Mouse (Mus musculus): ENCODE results near the gene Nsmce4a. TPM values are rescaled to one million over a fixed set of nuclear protein-coding genes. Genes with fewer than 3 reads are reported as not detected.

Nsmce4a gene
- polyA plus RNA-seq, 1 experiment from 2014 or later: 172 TPM

DNA sequence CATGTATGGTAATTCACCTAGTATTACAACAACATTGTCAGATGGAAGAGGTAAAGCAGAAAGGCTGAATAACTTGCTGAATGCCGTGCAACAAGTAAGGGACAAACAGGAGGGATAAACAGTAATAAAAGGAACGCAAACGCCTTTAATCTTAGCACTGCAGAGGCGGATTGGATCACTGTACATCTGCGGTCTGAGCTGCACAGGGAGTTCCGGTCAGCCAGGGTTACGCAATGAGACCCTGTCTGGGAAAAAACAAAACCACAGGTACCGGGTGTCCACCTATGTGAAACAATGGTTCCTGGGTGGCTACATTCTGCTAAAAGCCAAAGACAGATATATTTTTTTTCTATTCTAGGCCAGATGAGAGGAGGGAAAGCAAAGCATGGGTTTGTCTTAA lies 49.5 kb downstream of the Nsmce4a start:
- Histone ChIP-seq H3K27me3 (no peaks in the 10 kb centered on the region), H3K9me3 (no peaks in the 10 kb centered on the region), H3K4me2 (no peak overlapping the region), H3K36me3 (replicated peaks) (0 out of 2 replicates have a peak, but pooled peaks cover 6% of the 10 kb centered on the region), H3K4me3 (replicated peaks) (no peak overlapping the region), H3K27ac (no peak overlapping the region), H3K4me1 (peaks cover 10% of the 10 kb centered on the region), H3K9ac (no peak overlapping the region)
- no peak for ATAC-seq (ENCODE audit: low FRiP score)
- WGBS: 95% methylated on average over 8 of the region's 8 CpGs

DNA sequence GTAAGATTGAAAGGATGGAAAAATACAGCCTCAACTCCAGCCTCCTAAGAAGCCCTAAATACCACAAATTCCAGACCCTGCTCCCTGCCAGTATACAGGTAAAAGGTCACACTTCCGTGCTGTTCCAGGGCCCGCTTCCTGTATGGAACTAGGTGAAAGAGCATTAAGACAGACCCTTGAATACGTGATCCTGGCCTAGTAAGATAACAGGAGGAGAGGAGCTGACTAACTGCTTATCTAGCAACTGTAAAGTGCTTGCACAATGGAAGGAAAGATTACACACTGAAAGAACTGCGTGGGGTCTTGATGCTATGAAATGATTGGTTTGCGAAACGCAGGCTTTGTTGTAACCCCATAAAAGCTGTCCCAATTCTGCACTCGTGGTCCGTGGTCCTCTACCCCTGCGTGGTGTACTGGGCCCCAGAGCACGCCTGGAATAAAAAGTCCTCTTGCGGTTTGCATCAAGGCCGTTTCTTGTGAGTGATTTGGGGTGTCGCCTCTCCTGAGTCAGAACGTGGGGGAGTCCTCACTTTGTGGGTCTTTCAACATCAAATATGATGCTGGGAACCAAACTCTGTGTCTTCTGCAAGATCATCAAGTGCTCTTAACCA lies 52.0 kb downstream of the Nsmce4a start:
- H3K27me3 ChIP-seq: no peaks in the 10 kb centered on the region
- no peak overlapping the region for H3K4me2 ChIP-seq
- H3K9me3 ChIP-seq: no peaks in the 10 kb centered on the region
- H3K27ac ChIP-seq: no peak overlapping the region
- H3K4me1 ChIP-seq: peaks cover 22% of the 10 kb centered on the region
- H3K9ac ChIP-seq: no peak overlapping the region
- H3K4me3 ChIP-seq (replicated peaks): no peak overlapping the region
- no peak for ATAC-seq (ENCODE audit: low FRiP score)
- 92% methylated on average over 14 of the region's 14 CpGs for WGBS
- H3K36me3 ChIP-seq (replicated peaks): 0 out of 2 replicates have a peak, but pooled peaks cover 3% of the 10 kb centered on the region

DNA sequence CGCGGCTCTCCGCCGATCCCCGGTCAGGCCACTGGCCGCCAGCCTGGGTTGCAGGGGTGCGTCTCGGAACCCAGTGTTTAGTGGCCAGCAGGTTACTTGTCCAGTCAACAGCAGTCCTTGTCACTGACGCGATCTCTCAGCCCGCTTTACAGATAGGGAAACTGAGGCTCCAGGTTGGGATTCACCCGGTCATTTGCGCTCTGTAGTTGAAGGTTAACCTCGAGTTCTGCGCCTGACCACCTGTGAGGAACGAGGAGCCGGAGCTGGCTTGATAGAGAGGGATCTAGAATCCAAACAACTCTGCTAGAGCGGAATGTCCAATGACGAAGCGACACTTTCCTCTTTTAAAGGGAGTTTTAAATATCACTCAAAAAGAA lies 52.9 kb downstream of the Nsmce4a start, which contains the start of gene Ate1:
TSS of gene Ate1 (minus strand) at position 321 of the 377 bp plus-strand sequence.
- H3K9me3 ChIP-seq: no peaks in the 10 kb centered on the region
- H3K4me1 ChIP-seq: peaks cover 22% of the 10 kb centered on the region
- H3K9ac ChIP-seq: peak within 1 kb of the TSS; percentile 88
- no peaks in the 10 kb centered on the region for H3K36me3 ChIP-seq (replicated peaks)
- H3K27me3 ChIP-seq: no peaks in the 10 kb centered on the region
- WGBS: 21% methylated on average over 20 of the region's 20 CpGs
- no peak for ATAC-seq (ENCODE audit: low FRiP score)
- H3K4me2 ChIP-seq: peak within 1 kb of the TSS; percentile 82
- peak within 1 kb of the TSS; percentile 97 for H3K27ac ChIP-seq
- H3K4me3 ChIP-seq (replicated peaks): peak within 1 kb of the TSS; percentile 69

DNA sequence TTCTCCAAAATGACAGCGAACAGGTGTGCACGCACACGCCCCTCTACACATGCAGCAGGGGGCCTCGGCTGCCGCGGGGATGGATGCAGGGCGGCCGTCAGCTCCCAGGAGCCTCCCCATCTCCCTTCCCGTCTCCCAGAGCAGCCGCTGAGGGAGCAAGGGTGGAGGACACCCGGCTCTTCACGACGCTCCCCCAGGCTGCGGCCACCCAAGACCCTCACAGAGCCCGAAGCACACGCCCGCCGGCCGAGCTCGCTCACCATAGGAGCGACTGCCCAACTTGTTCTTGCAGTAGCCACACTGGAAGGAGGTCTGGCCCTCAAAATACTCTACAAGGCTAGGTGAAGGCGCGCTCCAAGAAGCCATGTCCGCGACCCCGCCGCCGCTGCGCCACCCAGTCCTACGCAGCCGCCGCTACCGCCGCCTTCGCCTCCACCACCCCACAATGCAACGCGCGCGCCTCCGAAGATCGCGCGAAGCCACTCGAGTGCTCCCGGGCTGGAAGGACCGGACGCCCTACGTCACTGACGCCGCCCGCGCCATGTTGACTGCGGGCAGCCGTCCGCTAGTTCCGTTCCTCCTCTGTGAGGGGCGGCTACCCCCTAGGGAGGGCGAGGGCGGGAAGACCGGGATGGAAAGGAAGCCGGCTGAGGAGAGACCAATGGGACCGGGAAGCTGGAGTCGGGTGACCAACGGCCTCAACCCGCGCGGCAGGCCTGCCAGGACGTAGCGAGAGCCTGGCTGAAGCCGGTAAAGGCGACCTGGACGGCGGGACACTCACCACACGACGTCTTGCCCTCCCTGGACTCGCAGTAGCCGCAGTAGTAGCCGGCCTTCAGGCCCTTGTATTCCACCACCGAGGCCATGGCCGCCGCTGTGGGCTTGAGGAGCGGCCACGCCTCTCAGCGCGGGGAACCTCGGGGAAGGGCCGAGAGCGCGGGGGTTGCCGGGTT lies 53.5 kb downstream of the Nsmce4a start:
- Histone ChIP-seq H3K4me3 (replicated peaks) (peak overlapping the region; percentile 69), H3K4me1 (peaks cover 22% of the 10 kb centered on the region), H3K9me3 (no peaks in the 10 kb centered on the region), H3K36me3 (replicated peaks) (no peaks in the 10 kb centered on the region), H3K4me2 (peak overlapping the region; percentile 82), H3K27ac (peak overlapping the region; percentile 97), H3K27me3 (no peaks in the 10 kb centered on the region), H3K9ac (peak overlapping the region; percentile 88)
- ATAC-seq (ENCODE audit: low FRiP score): peak; percentile 98
- WGBS: under 1% methylated on average over 86 of the region's 90 CpGs

DNA sequence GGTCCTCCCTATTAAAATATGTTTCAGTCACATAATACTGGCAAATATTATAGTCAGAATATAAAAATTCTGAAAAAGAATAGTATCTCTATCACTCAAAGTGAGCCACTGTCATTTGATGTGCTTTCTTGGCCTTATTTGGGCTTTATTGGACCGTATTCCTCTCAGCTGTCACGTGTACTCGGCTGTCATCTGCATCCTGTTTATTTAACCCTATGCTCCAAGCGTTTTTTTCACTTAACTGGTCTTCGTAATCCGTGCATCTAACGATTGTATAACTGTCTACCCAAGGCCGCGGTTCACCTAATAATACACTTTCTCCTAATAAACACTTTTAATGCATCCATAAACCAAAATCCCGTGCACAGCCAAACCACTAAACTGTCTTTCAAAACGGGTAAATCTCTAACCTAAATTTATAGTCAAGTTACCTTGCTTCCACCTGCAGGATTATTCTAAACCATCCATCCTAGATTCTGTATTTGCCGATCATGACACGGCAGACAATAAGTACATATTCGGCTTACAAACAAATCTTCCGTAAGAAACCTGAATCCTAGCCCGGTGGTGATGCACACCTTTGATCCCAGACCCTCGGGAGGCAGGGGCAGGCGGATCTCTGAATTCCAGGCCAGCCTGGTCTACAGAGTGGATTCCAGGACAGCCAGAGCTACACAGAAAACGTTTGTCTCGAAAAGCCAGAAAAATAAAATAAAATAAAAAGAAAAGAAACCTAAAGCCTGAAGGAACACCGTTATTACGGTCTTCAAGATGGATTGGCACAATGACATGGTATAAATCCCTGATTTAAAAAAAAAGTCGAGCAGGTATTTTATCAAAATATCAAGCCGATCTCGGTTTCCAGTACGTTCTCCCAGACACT lies 54.5 kb downstream of the Nsmce4a start:
- Histone ChIP-seq H3K4me1 (peaks cover 22% of the 10 kb centered on the region), H3K4me3 (replicated peaks) (peak overlapping the region; percentile 69), H3K9ac (peak overlapping the region; percentile 88), H3K36me3 (replicated peaks) (no peaks in the 10 kb centered on the region; the same call in 1 of the 2 replicates), H3K27ac (peak overlapping the region; percentile 97), H3K4me2 (peak overlapping the region; percentile 82), H3K27me3 (no peaks in the 10 kb centered on the region), H3K9me3 (no peaks in the 10 kb centered on the region)
- no peak for ATAC-seq (ENCODE audit: low FRiP score)
- WGBS: 49% methylated on average over 26 of the region's 26 CpGs

DNA sequence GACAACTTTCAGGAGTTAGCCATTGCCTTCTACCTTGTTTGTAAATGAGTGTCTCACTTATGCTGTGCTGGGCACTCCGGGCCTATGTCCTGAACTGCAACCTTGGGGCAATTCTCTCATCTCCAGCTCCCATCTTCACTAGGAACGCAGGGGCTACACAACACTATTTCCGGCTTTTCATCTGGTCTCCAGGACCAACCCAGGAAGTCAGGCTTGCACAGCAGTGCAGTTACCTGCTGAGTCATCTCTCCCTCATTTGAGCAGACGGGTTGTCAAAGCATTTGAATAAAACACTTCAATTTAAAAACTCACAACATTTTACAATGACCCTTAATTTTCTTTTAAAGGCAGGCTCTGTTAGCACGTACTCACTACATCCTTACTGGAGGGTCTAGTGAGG lies 62.7 kb downstream of the Nsmce4a start:
- Histone ChIP-seq H3K4me2 (no peak overlapping the region), H3K9me3 (no peaks in the 10 kb centered on the region), H3K36me3 (replicated peaks) (peaks cover 53% of the 10 kb centered on the region), H3K4me1 (no peaks in the 10 kb centered on the region), H3K27me3 (no peaks in the 10 kb centered on the region), H3K9ac (no peak overlapping the region), H3K4me3 (replicated peaks) (no peak overlapping the region), H3K27ac (no peak overlapping the region)
- WGBS: 90% methylated on average over 5 of the region's 5 CpGs
- no peak for ATAC-seq (ENCODE audit: low FRiP score)

DNA sequence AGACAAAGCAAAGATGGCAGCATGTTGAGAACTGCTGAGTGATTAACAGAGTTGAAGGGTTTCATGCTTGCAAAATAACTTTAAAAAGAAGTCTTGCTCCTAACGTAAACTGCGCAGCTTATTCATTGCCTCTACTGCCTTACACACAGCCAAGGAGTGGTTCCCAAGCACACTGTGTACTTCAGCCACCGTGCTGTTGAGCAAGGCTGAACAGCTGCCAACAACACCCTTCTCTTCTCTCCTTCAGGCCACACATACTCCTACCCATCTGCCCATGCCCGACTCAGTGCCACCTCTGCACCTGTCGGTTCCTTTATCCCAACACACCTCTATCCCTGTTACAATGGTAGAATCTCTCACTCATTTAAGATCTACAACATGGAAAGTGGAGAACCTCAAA lies 69.9 kb downstream of the Nsmce4a start:
- Histone ChIP-seq H3K27ac (no peak overlapping the region), H3K9me3 (no peaks in the 10 kb centered on the region), H3K4me1 (no peaks in the 10 kb centered on the region), H3K4me3 (replicated peaks) (no peak overlapping the region), H3K36me3 (replicated peaks) (peaks cover 51% of the 10 kb centered on the region), H3K9ac (no peak overlapping the region), H3K4me2 (no peak overlapping the region), H3K27me3 (no peaks in the 10 kb centered on the region)
- ATAC-seq (ENCODE audit: low FRiP score): no peak
- 95% methylated on average over 5 of the region's 5 CpGs for WGBS

DNA sequence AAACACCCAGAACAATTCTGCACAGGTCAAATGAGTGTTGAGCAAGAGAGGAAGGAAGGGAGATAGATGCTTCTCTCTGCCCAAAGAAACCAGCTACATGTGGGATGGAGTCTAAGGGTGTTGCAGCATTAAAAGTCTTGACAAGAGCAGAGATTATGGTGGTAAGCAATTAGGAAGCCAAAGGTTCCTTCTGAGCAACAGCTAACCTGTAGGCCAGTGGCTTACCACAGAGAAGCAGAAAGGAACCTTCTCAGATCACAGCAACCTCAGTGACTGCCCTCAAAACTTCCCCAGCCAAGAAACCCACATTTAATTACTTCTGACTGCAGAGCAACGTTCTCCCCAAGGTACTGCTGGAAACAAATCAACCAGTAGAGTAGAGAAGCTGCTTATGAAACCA lies 71.4 kb downstream of the Nsmce4a start:
- Histone ChIP-seq H3K4me3 (replicated peaks) (no peak overlapping the region), H3K36me3 (replicated peaks) (peaks cover 40% of the 10 kb centered on the region), H3K9ac (no peak overlapping the region), H3K27me3 (no peaks in the 10 kb centered on the region), H3K4me2 (no peak overlapping the region), H3K9me3 (no peaks in the 10 kb centered on the region), H3K27ac (no peak overlapping the region), H3K4me1 (no peaks in the 10 kb centered on the region)
- 81% methylated on average over 1 of the region's 1 CpGs for WGBS
- ATAC-seq (ENCODE audit: low FRiP score): no peak

DNA sequence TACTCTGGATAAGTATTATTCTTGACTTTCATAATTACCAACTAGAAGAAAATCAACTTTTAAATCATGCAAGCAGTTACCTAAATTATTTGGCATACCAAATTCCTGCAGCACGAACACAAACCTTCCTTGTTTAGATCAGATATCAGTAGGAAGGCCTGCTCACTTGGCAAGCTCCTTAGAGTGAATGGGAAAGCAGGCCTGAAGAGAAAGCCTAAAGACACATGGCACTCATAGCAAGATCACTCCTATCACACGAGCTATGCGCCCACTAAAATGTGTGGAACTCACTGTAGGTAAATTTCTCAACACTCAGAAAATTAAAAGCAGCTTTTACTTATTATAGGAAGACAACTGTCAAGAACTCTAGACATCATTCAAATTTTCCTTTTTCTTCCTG lies 79.6 kb downstream of the Nsmce4a start:
- 0 out of 2 replicates have a peak, but pooled peaks cover 3% of the 10 kb centered on the region for H3K4me1 ChIP-seq
- H3K36me3 ChIP-seq (replicated peaks): peaks cover 15% of the 10 kb centered on the region
- no peak overlapping the region for H3K4me3 ChIP-seq (replicated peaks)
- no peak for ATAC-seq (ENCODE audit: low FRiP score)
- H3K4me2 ChIP-seq: no peak overlapping the region
- H3K9me3 ChIP-seq: no peaks in the 10 kb centered on the region
- H3K9ac ChIP-seq: no peak overlapping the region
- 86% methylated on average over 3 of the region's 3 CpGs for WGBS
- no peak overlapping the region for H3K27ac ChIP-seq
- H3K27me3 ChIP-seq: no peaks in the 10 kb centered on the region

DNA sequence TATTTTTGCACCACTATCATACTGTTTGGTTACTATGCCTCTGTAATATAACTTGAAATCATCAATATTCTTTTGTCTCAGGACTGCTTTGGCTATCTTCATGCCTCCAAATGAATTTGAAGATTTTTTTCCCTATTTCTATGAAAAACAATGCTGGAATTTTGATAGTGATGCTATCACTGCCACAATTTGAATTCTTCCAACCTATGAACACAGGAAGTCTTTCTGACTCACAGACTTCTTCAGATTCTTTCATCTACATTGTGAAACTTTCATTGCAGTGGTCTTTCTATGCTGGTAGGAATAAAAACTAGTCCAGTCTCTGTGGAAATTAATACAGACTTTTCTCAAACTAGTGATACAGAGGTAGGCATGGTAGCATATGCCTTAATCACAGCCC lies 80.9 kb downstream of the Nsmce4a start:
- Histone ChIP-seq H3K9me3 (no peaks in the 10 kb centered on the region), H3K4me3 (replicated peaks) (no peak overlapping the region), H3K27me3 (no peaks in the 10 kb centered on the region), H3K4me2 (no peak overlapping the region), H3K4me1 (0 out of 2 replicates have a peak, but pooled peaks cover 3% of the 10 kb centered on the region), H3K36me3 (replicated peaks) (peaks cover 24% of the 10 kb centered on the region), H3K27ac (no peak overlapping the region), H3K9ac (no peak overlapping the region)
- no peak for ATAC-seq (ENCODE audit: low FRiP score)

Measured in forebrain, embryonic 12.5 days (tissue).